Mouse (Mus musculus) lung, postnatal 10 days (tissue): ENCODE results near the gene Ppil6.

Experiments used
- DNase-seq: peaks from one replicate; pipeline ENCODE4 v3.0.0; 2021

The Ppil6 gene

DNA sequence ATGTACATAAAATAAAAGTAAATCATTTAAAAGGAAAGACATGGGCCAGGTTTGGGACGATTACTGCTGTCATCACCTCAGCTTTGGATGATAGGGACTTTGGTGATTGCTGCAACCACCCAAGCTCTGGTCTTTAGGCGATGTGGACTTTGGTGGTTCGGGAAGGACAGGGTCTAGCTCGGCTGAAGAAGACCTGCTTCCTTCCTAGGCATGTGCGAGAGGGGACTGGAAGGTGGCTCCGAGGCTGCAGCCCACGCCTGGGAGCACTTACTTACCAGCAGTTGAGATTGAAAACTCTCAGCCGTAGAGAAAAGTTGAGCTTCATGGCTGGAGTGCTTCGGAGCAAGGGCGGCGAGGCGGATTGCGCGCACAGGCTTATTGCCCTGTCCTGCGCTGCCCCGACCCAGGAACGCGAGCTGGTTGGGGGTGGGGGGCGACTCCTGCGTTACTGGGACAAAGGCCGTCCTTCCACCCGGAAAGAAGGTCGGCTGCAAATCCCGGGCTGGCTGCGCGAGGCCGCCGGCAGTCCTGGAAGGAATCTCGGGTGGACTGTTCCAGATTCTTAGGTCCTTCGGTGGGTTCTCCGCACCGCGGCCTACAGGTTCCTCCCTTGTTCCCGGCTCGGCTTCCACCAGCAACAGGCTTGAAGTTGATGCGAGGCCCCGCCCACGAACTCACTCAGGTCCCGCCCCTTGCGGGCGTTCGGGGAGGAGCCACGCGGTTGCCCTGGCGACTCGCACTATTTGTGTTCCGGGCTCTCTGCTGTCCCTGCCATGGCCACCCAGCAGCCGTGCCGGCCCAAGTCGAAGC lies at the start of gene Ppil6, which contains the start of gene Smpd2:
Gene Ppil6 (plus strand): TSS at position 732 of the 810 bp plus-strand sequence.
Gene Smpd2 (minus strand): TSS at position 662 of the 810 bp plus-strand sequence.
- DNase-seq: peak; percentile 98

DNA sequence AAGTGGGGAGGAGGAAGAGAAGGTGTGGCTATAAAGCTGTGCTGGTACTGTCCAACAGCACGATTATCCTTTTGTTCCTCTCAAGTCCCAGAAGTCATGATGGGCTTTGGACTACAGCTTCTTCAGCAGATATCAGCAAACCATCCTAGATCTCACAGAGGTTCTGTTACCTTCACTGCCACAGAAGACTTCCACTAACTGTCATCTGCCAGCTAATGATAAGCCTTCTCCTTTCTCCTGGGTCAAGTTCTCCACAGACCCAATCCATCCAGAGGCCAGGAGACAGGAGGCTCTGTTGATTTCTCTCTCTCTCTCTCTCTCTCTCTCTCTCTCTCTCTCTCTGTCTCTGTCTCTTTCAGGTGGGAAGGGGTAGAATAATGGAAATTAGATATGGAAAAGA lies 42.0 kb upstream of the Ppil6 start:
- no peak for DNase-seq

DNA sequence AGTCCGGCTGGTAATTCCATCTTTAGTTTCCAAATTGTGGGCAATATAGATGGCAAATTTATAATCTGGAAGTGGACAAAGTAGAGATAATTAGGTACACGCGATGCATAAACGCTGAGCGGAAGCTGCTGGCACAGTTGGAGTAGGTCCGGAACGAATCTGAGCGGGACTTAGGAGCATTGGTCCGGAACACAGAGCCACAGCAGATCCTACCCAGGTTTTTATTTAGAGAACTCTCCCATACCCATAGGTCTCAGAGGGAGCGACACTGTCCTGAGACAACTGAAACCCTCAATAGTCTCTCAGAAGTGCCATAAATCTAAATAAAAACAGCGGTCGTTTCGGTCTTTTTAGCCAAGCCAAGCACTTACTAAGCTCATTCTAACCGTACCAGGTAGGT lies 40.6 kb upstream of the Ppil6 start:
- DNase-seq: peak; percentile 34

DNA sequence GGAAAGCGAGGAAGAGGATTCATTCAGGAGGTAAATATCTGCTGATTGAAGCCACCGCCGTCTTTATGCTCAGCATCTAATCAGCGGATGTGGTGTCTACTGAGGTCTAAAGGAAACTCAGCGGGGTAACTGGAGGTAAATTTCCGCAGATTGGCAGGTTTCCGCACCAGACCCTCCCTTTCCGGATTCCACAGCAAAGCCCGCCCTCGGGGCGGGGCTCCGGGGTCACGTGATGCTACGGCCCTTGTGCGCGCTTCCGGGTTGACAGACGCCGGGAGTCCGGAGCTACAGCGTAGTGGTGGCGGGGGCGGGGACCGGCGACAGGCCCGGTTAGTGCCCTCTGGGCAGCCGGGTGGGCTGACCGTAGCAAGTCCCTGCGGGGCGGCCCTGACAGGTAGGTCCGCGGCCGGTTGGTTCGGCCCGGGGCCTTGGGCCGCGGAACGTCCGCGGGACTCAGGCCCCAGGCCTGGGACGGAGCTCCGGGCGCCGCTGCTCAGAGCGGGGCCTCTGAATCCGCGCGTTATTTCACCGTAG lies 40.0 kb upstream of the Ppil6 start, which contains the start of gene Zbtb24:
Gene Zbtb24 (plus strand): TSS at position 247 of the 534 bp plus-strand sequence.
- DNase-seq: peak; percentile 97

DNA sequence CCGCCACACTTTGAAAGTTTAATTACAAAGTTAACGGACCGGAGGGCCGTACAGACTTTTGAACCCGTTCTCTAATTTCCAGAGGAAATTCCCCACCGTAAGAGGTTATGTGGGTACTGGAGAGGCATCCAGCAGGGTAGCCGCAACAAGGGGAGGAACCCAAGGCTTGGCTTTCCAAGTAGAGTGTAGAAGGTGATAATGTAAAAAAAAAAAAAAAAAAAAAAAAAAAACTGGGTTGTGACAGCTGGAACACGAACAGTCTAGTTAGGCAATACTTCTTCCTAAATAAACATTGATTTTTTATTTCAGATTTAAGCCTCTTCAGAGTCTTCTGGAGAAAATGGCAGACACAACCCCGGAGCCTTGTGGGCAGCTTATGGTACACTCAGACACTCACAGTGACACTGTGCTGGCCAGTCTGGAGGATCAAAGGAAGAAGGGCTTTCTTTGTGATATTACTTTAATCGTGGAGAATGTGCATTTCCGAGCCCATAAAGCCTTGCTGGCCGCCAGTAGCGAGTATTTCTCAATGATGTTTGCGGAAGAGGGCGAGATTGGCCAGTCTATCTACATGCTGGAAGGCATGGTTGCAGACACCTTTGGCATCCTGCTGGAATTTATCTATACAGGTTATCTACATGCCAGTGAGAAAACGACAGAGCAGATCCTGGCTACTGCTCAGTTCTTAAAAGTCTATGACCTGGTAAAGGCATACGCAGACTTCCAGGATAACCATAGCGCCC lies 39.3 kb upstream of the Ppil6 start:
- DNase-seq: no peak

DNA sequence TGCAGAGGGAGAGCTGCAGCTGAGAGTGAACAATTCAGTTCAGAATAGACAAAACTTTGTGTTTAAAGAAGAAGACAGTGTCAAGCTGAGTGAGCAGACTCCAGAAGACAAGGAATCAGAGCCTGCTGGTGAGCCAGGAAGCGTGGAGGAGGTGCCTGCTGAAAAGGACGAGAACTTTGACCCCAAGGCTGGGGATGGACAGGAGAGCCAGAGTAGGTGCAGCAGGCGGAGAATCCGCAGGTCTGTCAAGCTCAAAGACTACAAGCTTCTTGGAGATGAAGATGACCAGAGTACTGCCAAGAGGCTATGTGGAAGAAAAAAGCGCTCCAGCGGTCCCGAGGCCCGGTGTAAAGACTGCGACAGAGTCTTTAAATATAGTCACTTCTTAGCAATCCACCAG lies 38.6 kb upstream of the Ppil6 start:
- DNase-seq: no peak

DNA sequence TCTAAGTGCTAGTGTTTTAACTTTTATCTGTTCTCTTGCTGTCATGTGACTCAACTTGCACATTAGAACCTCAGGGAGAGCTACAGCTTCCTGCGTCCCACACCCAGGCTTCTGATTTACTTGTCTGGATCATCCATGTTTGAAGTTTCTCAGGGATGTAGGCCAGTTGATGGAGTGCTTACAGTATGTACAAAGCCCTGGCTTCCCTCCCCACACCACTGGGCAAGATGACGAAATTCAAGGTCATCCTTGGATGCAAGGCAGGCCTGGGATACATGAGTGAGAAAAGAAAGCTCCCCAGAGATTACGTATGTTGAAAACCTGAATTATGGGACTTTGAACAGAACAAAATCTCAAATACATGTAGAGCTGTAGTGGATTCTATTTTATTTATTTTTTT lies 37.4 kb upstream of the Ppil6 start:
- no peak for DNase-seq

DNA sequence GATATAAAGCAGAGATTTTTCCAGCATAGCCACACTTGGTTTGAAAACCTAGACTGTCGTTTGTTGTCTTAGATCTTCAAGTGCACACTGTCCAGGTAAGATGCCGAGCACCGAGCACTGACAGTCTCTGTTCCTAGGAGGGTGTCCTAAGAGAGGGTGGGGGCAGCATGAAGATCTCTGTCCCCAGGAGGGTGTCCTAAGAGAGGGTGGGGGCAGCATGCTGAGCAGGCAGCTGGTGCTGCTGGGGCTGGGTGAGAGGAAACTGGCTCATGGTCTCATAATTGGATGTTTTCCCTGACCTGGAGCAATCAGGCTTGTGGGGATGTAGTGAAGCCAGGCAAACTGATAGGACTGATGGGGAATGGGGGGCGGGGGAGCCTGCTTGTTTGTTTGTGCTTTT lies 30.2 kb upstream of the Ppil6 start:
- DNase-seq: no peak

DNA sequence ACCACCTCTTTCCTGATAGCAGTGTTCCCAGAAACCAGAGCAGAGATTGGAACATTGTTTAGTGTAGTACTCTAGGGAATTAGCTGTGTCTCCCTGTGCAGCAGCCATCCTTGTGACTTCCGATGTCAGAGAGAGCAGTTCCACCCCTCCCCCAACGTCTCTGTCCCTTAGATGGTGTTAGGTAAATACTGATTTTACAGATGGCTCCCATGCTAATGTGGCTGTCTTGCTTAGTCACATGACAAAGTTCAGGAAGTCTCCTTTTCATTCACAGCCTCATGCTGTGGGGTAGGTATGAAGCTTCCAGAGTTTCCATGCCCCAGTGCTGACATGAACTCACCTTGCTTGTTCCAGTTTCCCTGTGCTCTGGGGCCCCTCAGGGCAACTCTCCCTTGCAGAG lies 29.7 kb upstream of the Ppil6 start:
- DNase-seq: no peak

DNA sequence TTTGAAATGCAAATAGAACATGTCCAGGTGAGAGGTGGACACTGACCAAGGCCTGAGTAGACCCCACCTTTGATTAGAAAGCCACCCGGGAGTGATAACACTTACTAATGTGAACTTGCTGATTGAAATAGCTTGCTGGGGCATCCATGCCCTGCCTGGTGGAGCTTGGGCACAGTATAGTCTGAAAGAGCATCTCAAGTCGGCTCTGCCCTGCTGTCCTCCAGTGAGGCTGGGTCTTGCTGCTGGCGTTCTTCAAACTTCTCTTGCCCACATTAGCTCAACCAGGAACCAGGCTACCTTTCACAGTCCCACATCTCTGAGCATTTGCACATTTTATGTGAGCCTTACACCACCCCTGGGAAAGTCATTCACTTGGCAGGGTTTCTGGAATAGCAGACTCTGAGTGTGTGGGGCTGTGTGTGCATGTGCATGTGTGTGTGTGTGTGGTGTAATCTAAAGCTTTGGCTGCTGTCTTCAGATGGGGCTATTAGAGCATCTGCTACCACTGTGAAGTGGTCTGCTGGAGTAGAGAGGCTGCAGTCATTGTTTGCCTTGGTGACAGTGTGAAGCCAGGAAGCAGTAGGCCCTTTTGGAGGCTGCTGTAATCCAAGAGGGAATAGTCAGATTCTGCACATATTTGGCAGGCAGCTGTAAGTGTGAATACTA lies 29.0 kb upstream of the Ppil6 start:
- DNase-seq: no peak

DNA sequence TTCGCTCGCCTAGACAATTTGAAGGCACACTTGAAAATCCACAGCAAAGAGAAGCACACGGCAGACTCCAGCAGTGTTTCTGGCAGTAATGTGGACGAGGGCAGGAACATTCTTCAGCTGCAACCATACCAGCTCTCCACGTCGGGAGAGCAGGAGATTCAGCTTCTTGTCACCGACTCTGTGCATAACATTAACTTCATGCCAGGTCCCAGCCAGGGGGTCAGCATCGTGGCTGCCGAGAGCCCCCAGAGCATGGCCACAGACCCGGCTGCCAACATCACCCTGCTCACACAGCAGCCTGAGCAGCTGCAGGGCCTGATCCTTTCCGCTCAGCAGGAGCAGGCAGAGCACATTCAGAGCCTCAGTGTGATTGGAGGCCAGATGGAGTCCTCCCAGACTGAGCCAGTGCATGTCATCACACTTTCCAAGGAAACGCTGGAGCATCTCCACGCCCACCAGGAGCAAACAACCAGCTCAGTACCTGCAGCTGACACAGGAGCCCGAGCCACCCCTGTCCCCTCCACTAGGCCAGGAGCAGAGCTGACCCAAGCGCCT lies 25.8 kb upstream of the Ppil6 start:
- no peak for DNase-seq

DNA sequence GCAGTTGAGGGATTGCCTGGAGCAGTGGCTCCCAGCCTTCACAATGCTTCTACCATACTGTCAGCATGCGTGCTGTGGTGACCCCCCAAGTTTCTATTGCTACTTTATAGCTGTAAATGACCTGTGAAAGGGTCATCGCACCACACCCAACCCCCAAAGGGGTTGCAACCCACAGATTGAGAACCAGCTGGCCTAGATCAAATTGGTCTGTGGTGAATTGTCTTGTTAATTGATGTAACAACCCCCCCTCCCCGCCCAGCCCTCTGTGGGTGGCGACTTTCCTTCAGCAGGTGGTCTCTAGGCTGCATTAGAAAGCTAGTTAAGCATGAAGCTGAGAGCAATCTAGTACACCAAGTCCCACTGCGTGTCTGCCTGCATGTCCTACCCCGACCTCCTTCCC lies 22.9 kb upstream of the Ppil6 start:
- DNase-seq: no peak

DNA sequence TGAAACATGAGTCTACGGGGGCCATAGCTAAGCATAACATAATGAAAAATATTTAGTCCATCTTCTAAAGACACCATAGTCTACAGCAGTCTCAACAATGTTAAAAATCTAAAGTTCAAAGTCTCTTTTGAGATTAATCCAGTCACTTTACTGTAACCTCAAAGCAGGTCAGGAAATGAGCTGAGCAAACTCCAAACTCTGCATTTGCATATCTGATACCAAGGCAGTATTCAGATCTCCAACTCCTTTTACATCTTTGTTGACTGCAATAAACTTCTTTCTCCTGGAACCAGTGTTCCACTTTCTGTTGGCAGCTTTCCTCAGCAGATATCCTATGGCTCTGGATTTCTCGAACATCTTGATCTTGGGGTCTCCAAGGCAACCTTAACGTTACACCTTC lies 19.5 kb upstream of the Ppil6 start:
- no peak for DNase-seq

DNA sequence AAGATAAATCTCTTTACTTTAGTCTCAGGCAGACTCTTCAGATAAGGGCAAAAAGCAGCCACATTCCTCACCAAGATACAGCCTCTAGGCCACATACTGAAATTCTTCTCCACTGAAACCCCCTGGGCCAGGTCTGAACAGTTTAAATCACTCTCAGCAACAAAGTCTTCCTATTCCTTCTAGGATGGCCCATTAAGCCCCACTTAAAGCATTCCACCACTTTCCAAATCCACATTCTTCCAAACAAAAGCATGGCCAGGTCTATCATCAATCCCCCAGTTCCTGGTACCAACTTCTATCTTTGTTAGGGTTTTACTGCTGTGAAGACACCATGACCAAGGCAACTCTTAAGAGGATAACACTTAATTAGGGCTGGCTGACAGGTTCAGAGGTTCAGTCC lies 17.7 kb upstream of the Ppil6 start:
- no peak for DNase-seq

DNA sequence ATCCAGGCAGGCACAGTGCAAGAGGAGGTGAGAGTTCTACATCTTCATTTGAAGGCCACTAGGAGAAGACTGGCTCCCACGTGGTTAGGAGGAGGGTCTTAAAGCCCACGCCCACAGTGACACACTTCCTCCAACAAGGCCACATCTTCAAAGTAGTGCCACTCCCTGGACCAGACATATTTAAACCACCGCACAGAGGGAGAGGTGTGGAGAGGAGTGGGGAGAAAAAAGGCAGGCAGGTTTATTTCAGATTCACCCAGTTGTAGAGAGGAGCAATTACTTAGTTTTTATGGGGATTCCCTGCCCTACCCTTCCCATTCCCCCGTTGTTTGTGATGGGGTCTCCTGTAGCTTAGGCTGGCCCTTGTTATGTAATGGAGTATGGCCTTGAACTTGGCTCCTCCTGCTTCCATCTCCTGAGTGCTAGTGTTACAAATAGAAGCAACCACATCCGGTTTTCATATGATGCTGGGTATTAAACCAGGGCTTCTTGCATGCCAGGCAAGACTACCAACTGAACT lies 17.2 kb upstream of the Ppil6 start:
- DNase-seq: no peak

DNA sequence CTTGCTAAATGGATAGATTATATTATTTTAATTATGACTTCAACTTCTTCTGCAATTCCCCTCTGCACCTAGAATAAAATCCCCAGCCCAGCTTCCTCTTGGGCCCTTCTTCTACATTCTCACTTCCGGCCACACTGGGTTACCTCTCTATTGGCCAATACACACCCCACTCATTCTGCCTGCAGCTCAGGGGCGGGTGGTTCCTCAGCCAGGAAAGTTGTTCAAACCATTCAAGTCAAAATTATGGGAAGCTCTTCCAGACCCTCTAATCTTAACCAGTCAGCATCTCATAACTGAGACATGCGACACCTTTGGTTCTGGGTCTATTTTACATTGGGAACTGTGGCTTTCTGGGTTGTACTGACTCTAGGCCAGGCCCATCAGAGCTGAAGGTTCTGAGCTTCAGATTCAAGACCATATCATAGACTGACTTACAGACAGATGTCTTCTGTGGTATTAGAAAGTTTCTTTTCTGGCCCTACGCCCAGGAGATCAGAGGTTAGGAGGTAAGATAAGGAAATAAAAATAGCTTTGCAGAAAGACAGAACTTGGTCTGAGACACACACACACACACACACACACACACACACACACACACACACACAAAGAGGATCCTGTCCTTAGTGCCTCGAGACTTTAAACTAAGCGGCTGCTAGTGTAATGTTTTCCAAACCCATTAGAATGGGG lies 16.3 kb upstream of the Ppil6 start:
- DNase-seq: peak; percentile 57

DNA sequence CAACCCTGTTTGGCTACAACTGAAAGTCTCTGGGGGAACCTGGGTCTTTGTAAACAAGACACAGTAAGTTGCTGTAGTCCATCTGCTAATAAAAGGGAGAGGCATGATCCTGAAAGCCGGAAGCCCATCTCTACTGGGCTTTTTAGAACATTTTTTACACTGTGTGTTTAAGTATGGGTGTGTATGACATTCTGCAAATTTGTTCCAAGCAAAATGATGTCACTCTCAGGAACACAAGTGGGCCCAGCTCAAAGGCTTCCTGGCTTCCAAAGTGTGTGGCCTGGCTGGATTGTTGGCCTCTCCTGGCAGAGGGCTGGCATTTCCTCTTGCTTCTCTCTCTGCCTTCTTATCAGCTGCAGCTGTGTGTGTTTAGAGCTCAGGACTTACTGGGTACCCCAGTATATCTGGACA lies 15.3 kb upstream of the Ppil6 start:
- peak; percentile 70 for DNase-seq

DNA sequence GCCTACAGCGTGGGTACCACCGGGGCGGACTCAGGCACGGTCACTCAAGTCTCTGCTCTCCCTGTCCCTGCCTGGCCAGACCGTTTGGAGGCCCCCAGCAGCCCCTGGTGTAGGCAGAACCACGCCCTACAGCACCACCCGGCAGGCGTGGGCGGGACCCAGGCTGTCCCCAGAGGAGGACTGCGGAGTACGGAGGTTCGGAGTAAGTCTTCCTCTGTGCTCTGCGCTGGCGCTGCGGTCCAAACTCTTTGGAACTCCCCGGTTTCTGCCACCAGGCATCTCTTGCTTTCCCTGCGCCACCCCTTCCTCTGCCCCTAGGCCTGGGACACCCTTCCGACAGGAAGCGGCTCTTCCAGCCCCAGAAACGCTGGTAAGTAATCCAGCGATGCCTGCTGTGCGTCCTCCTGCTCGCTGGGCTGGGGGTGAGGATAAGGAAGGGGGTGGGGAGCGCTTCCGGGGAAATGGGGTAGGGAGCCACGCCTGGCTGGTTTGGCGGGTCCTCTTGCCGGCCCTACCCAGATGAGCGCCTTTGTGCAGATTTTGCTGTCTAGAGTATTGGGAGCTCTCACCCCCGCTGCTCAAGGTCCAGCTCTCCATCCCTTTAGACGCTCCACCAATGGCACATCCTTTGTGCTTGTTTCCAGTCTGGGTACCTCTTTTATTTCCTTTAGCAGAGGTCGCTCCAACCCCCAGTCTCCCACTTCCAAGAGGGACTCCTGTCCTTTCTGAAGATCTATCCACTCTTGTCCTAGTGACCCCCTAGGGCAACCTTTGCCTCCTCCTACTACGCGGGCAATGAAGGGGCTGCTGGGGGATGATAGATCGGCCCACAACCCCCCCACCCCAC lies 13.8 kb upstream of the Ppil6 start, which contains the start of gene Mical1:
Gene Mical1 (plus strand): TSS at position 144 of the 847 bp plus-strand sequence.
- DNase-seq: peak; percentile 81

DNA sequence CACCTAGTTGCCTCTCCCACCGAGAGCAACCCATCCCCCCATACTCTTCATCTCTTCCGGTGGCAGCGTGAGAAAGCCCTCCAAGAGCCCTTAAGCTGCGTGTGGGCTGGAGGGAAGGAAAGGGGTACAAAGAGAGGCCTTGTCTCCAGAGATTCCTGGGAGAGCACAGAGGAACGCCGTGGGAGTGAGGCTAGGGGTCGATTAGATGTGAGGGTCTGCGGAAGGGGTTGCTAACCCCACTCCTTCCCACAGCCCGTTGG lies 13.3 kb upstream of the Ppil6 start:
- DNase-seq: peak; percentile 50

DNA sequence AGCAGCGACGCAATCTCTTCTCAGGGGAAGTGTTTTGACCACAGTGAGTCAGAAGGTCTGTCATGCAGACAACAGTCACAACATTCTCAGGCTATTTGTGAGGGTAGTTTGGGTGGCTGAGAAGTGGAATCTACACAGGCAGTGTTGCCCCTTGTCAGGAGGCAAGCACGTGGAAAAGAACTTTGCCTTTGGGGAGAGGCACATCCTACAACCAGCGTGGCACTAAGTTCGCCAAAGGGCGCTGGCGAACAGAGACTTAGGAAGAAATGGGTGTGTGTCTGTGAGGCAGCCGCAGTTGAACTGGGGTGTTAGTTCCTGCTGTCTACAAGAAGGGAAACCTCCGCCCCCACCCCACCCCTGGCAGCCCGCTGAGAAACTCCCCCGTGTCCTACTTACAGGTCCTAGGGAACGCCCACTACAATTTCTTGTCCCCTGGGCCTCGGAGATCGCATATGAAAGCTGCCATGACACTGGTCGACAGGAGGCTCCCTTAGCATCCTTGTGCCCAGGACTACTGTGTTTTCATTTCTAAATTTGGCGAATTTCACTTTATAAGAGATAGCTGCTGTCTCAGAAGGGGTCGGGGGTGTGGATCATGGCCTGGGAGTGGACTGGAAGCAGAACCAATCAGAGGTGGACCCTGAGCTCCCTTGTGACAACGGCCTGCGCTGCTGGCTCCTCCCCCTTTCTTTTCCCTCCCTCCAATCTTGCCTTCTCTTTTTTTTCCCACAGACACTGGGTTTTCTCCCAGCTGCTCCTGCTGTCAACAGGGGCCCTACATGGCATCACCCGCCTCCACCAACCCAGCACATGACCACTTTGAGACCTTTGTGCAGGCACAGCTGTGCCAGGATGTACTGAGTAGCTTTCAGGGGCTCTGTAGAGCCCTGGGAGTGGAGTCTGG lies 12.7 kb upstream of the Ppil6 start:
- peak; percentile 91 for DNase-seq
